Mouse (Mus musculus): ENCODE measurements around the gene Abhd15. TPM values are rescaled to one million over a fixed set of nuclear protein-coding genes. Genes with fewer than 3 reads are reported as not detected.

The Abhd15 gene
- 0.15 TPM for polyA plus RNA-seq (2021)

- no peak for DNase-seq (ENCODE audit: low read depth, low spot score)
Measured at GRCm38 (mm10) chr11:77514832-77515636, at the start of gene Abhd15. Gene Abhd15, plus strand, starts transcription at chr11:77515121.

GRCm38 (mm10) chr11:77466544-77466943 is 48.4 kb upstream of the Abhd15 start:
- no peak for ATAC-seq
- no peak for DNase-seq (ENCODE audit: low read depth, low spot score)
- in situ Hi-C loops (cut with MboI; ENCODE audit: low pct_unique_long_range_greater_than_20kb): no loop called here
- POLR2A ChIA-PET: interaction anchor here (1.3 kb wide), 1 partner anchor 11 kb away, joined by 3 read pairs; no protein-coding TSS in a partner anchor
- CTCF ChIA-PET: interaction anchor here (1.3 kb wide), 1 partner anchor 60 kb away, joined by 4 read pairs; no protein-coding TSS in a partner anchor
- TF ChIP-seq CTCF (IDR thresholded peaks at IDR 0.05): no peak
- H3K27me3 ChIP-seq: no peaks in the 10 kb centered on the region

More at GRCm38 (mm10) chr11:77514832-77515636, at the start of gene Abhd15:
- in situ Hi-C loops (cut with MboI; ENCODE audit: low pct_unique_long_range_greater_than_20kb): loop anchor here (5.0 to 25.0 kb wide), 2 partner anchors 97 to 297 kb away; no protein-coding TSS in a partner anchor
- peak; percentile 29 for ATAC-seq
- POLR2A ChIA-PET: no interaction called here
- CTCF ChIA-PET: no interaction called here
- H3K27me3 ChIP-seq: peaks cover 4% of the 10 kb centered on the region
- no peak for TF ChIP-seq CTCF (IDR thresholded peaks at IDR 0.05)

- ChIA-PET CTCF (interaction anchor here (1.2 to 1.3 kb wide), 2 partner anchors 10 to 60 kb away, joined by 4 to 6 read pairs; no protein-coding TSS in a partner anchor), POLR2A (no interaction called here)
- H3K27me3 ChIP-seq: no peaks in the 10 kb centered on the region
- DNase-seq (ENCODE audit: low read depth, low spot score): no peak
- ATAC-seq: no peak
- no peak for TF ChIP-seq CTCF (IDR thresholded peaks at IDR 0.05)
- in situ Hi-C loops (cut with MboI; ENCODE audit: low pct_unique_long_range_greater_than_20kb): no loop called here
Measured at GRCm38 (mm10) chr11:77467157-77467556, 47.8 kb upstream of the Abhd15 start.

GRCm38 (mm10) chr11:77467784-77468183 is 47.1 kb upstream of the Abhd15 start:
- no peak for TF ChIP-seq CTCF (IDR thresholded peaks at IDR 0.05)
- DNase-seq (ENCODE audit: low read depth, low spot score): no peak
- CTCF ChIA-PET: interaction anchor here (1.2 to 1.3 kb wide), 2 partner anchors 9 to 59 kb away, joined by 4 to 6 read pairs; no protein-coding TSS in a partner anchor
- in situ Hi-C loops (cut with MboI; ENCODE audit: low pct_unique_long_range_greater_than_20kb): no loop called here
- POLR2A ChIA-PET: no interaction called here
- ATAC-seq: no peak
- H3K27me3 ChIP-seq: no peaks in the 10 kb centered on the region

GRCm38 (mm10) chr11:77468397-77468796 is 46.5 kb upstream of the Abhd15 start:
- no peaks in the 10 kb centered on the region for H3K27me3 ChIP-seq
- in situ Hi-C loops (cut with MboI; ENCODE audit: low pct_unique_long_range_greater_than_20kb): no loop called here
- CTCF ChIA-PET: interaction anchor here (1.2 kb wide), 1 partner anchor 8 kb away, joined by 6 read pairs; no protein-coding TSS in a partner anchor
- no peak for TF ChIP-seq CTCF (IDR thresholded peaks at IDR 0.05)
- ATAC-seq (no peak), DNase-seq (ENCODE audit: low read depth, low spot score) (no peak)
- POLR2A ChIA-PET: no interaction called here

GRCm38 (mm10) chr11:77471407-77471806 is 43.5 kb upstream of the Abhd15 start:
- POLR2A ChIA-PET: no interaction called here
- TF ChIP-seq CTCF (IDR thresholded peaks at IDR 0.05): no peak
- DNase-seq (ENCODE audit: low read depth, low spot score) (no peak), ATAC-seq (no peak)
- CTCF ChIA-PET: no interaction called here
- in situ Hi-C loops (cut with MboI; ENCODE audit: low pct_unique_long_range_greater_than_20kb): no loop called here
- H3K27me3 ChIP-seq: no peaks in the 10 kb centered on the region

- in situ Hi-C loops (cut with MboI; ENCODE audit: low pct_unique_long_range_greater_than_20kb): no loop called here
- ATAC-seq: no peak
- no peak for DNase-seq (ENCODE audit: low read depth, low spot score)
- TF ChIP-seq CTCF (IDR thresholded peaks at IDR 0.05): no peak
- H3K27me3 ChIP-seq: no peaks in the 10 kb centered on the region
- ChIA-PET CTCF (no interaction called here), POLR2A (no interaction called here)
Measured at GRCm38 (mm10) chr11:77472775-77473174, 42.1 kb upstream of the Abhd15 start.

- DNase-seq (ENCODE audit: low read depth, low spot score): no peak
- H3K27me3 ChIP-seq: no peaks in the 10 kb centered on the region
- no peak for ATAC-seq
- POLR2A ChIA-PET: no interaction called here
- TF ChIP-seq CTCF (IDR thresholded peaks at IDR 0.05): no peak
- in situ Hi-C loops (cut with MboI; ENCODE audit: low pct_unique_long_range_greater_than_20kb): no loop called here
- CTCF ChIA-PET: interaction anchor here (1.0 to 1.8 kb wide), 2 partner anchors 8 to 18 kb away, joined by 3 to 6 read pairs; partner anchors contain the start of gene Git1
Measured at GRCm38 (mm10) chr11:77476216-77476615, 38.7 kb upstream of the Abhd15 start.

- ChIA-PET CTCF (interaction anchor here (0.9 to 1.8 kb wide), 3 partner anchors 9 to 160 kb away, joined by 3 to 6 read pairs (median 3); partner anchors contain the start of gene Git1), POLR2A (interaction anchor here (1.2 kb wide), 1 partner anchor 11 kb away, joined by 3 read pairs; no protein-coding TSS in a partner anchor)
- ATAC-seq: no peak
- no peak for TF ChIP-seq CTCF (IDR thresholded peaks at IDR 0.05)
- in situ Hi-C loops (cut with MboI; ENCODE audit: low pct_unique_long_range_greater_than_20kb): no loop called here
- no peak for DNase-seq (ENCODE audit: low read depth, low spot score)
- H3K27me3 ChIP-seq: no peaks in the 10 kb centered on the region
Measured at GRCm38 (mm10) chr11:77476895-77477294, 38.0 kb upstream of the Abhd15 start.

- in situ Hi-C loops (cut with MboI; ENCODE audit: low pct_unique_long_range_greater_than_20kb): no loop called here
- no peak for ATAC-seq
- ChIA-PET CTCF (no interaction called here), POLR2A (no interaction called here)
- TF ChIP-seq CTCF (IDR thresholded peaks at IDR 0.05): no peak
- DNase-seq (ENCODE audit: low read depth, low spot score): no peak
- H3K27me3 ChIP-seq: no peaks in the 10 kb centered on the region
Measured at GRCm38 (mm10) chr11:77483043-77483442, 31.9 kb upstream of the Abhd15 start.
